Mouse (Mus musculus) hematopoietic stem cell, adult 5-6 weeks (primary cell): ENCODE measurements around the gene Lypd4. TPM values are rescaled to one million over a fixed set of nuclear protein-coding genes. Genes with fewer than 3 reads are reported as not detected.

Experiments
- ATAC-seq, 2 experiments: fragments of 125-278 bp in 1 of 2; replicated peaks in 1 of 2; 2 replicates each; pipeline ENCODE4 v1.8.0; 2016 to 2017; ENCODE audit warnings: inconsistent platforms in 2 of 2, mild to moderate bottlenecking in 2 of 2, moderate number of reproducible peaks in 2 of 2, low read depth in 1 of 2, moderate TSS enrichment in 1 of 2; ENCODE audit not compliant: low FRiP score in 2 of 2, poor library complexity in 2 of 2, severe bottlenecking in 2 of 2, insufficient read depth in 1 of 2, low TSS enrichment in 1 of 2
- total RNA-seq: library from RNA; stranded (forward); fragments of 172-1452, 232-1000 nt; gene quantifications from 2 replicates; pipeline ENCODE4 v1.2.3, GENCODE M21; 2017

Lypd4 gene
- total RNA-seq, 1 experiment from 2014 or later: not detected

GRCm38 (mm10) chr7:24891241-24892124 lies 21.7 kb upstream of the Lypd4 start:
- no peak for ATAC-seq

GRCm38 (mm10) chr7:24890281-24891216 lies 20.8 kb upstream of the Lypd4 start:
- ATAC-seq: peak; percentile 68 to 91

GRCm38 (mm10) chr7:24889431-24890220 lies 19.9 kb upstream of the Lypd4 start:
- ATAC-seq: no peak

- no peak for ATAC-seq
Observed at GRCm38 (mm10) chr7:24887096-24887495, 17.4 kb upstream of the Lypd4 start.

- no peak for ATAC-seq
Observed at GRCm38 (mm10) chr7:24886308-24886633, 16.5 kb upstream of the Lypd4 start.

GRCm38 (mm10) chr7:24885468-24886307 lies 15.9 kb upstream of the Lypd4 start:
- no peak for ATAC-seq

GRCm38 (mm10) chr7:24884693-24885291 lies 15.1 kb upstream of the Lypd4 start:
- ATAC-seq: no peak

- peak; percentile 91 to 94 for ATAC-seq
Observed at GRCm38 (mm10) chr7:24883896-24884692, 14.4 kb upstream of the Lypd4 start, which contains the start of gene Rps19. Gene Rps19, plus strand, starts transcription at chr7:24884371.

- no peak for ATAC-seq
Observed at GRCm38 (mm10) chr7:24882416-24883199, 12.9 kb upstream of the Lypd4 start.

GRCm38 (mm10) chr7:24879620-24880019 lies 9.9 kb upstream of the Lypd4 start:
- ATAC-seq: no peak

GRCm38 (mm10) chr7:24877588-24877987 lies 7.8 kb upstream of the Lypd4 start:
- no peak for ATAC-seq

GRCm38 (mm10) chr7:24869080-24869479 lies 661 bp downstream of the Lypd4 start:
- no peak for ATAC-seq

- no peak for ATAC-seq
Observed at GRCm38 (mm10) chr7:24864156-24864555, 5.6 kb downstream of the Lypd4 start.

- peak in 1 of 2 experiments; percentile 64; a peak in 2 of 4 replicates for ATAC-seq
Observed at GRCm38 (mm10) chr7:24862853-24863252, 6.9 kb downstream of the Lypd4 start.

GRCm38 (mm10) chr7:24861913-24862312 lies 7.8 kb downstream of the Lypd4 start, which contains the start of gene Gm9844:
Gene Gm9844, plus strand, starts transcription at chr7:24862213.
- no peak for ATAC-seq
